Mouse (Mus musculus) megakaryocyte, embryonic 14.5 days (primary cell): Measurements from ENCODE around the gene Tex38. TPM values are rescaled to one million over a fixed set of nuclear protein-coding genes. Genes with fewer than 3 reads are reported as not detected.

Experiments used
- H3K27me3 ChIP-seq: replicated peaks from 2 replicates; pipeline ENCODE3; 2012; ENCODE audit warnings: inconsistent platforms
- H3K36me3 ChIP-seq: replicated peaks from 2 replicates; pipeline ENCODE3; 2012; ENCODE audit warnings: low read length, inconsistent platforms, mixed read lengths
- H3K4me1 ChIP-seq: 2 replicates; pipeline ENCODE4 v1.6.1; 2012; ENCODE audit warnings: inconsistent platforms
- H3K4me3 ChIP-seq: replicated peaks from 2 replicates; pipeline ENCODE3; 2012; ENCODE audit warnings: moderate library complexity, mild to moderate bottlenecking, inconsistent platforms
- H3K9me3 ChIP-seq: 2 replicates; pipeline ENCODE4 v1.6.1; 2012; ENCODE audit warnings: inconsistent platforms
- FLI1 ChIP-seq: IDR thresholded peaks from 2 replicates; pipeline ENCODE4 v1.6.1; 2012; ENCODE audit warnings: low read length, inconsistent platforms, mixed read lengths
- GATA1 ChIP-seq: IDR thresholded peaks from 3 replicates; pipeline ENCODE4 v1.6.1; 2012; ENCODE audit warnings: mixed read lengths, low read length, inconsistent platforms, borderline replicate concordance
- polyA plus RNA-seq: library from polyadenylated mRNA; stranded (reverse); fragments of >175 nt; gene quantifications from 2 replicates; pipeline ENCODE4 v1.2.3, GENCODE M21; 2012; ENCODE audit warnings: low replicate concordance; ENCODE audit not compliant: insufficient read depth

Gene Tex38
- polyA plus RNA-seq, 1 experiment = 0.44 TPM

- Histone ChIP-seq H3K4me3 (no peak overlapping the region), H3K36me3 (peaks cover 71% of the 10 kb centered on the region), H3K9me3 (no peaks in the 10 kb centered on the region), H3K27me3 (no peaks in the 10 kb centered on the region), H3K4me1 (peaks cover 80% of the 10 kb centered on the region)
- TF ChIP-seq GATA1 (no peak), FLI1 (no peak)
Measured at GRCm38 (mm10) chr4:115820944-115821343, 40.1 kb upstream of the Tex38 start.

GRCm38 (mm10) chr4:115820199-115820598 lies 39.4 kb upstream of the Tex38 start:
- TF ChIP-seq GATA1 (no peak), FLI1 (no peak)
- H3K4me1 ChIP-seq = peaks cover 77% of the 10 kb centered on the region

GRCm38 (mm10) chr4:115815606-115816005 lies 34.8 kb upstream of the Tex38 start:
- no peak for TF ChIP-seq FLI1
- no peak for TF ChIP-seq GATA1
- Histone ChIP-seq H3K4me3 (no peak overlapping the region), H3K36me3 (peaks cover 86% of the 10 kb centered on the region), H3K9me3 (no peaks in the 10 kb centered on the region), H3K27me3 (no peaks in the 10 kb centered on the region), H3K4me1 (peaks cover 41% of the 10 kb centered on the region)

More at GRCm38 (mm10) chr4:115820199-115820598, 39.4 kb upstream of the Tex38 start:
- H3K4me3 ChIP-seq = no peak overlapping the region
- peaks cover 74% of the 10 kb centered on the region for H3K36me3 ChIP-seq
- no peaks in the 10 kb centered on the region for H3K27me3 ChIP-seq
- no peaks in the 10 kb centered on the region for H3K9me3 ChIP-seq

- Histone ChIP-seq H3K36me3 (peaks cover 64% of the 10 kb centered on the region), H3K4me1 (peaks cover 17% of the 10 kb centered on the region), H3K4me3 (no peak overlapping the region), H3K9me3 (no peaks in the 10 kb centered on the region), H3K27me3 (no peaks in the 10 kb centered on the region)
- no peak for TF ChIP-seq GATA1
- no peak for TF ChIP-seq FLI1
Measured at GRCm38 (mm10) chr4:115812326-115812725, 31.5 kb upstream of the Tex38 start.

- Histone ChIP-seq H3K4me3 (no peak overlapping the region), H3K36me3 (peaks cover 85% of the 10 kb centered on the region), H3K4me1 (peaks cover 19% of the 10 kb centered on the region), H3K27me3 (no peaks in the 10 kb centered on the region), H3K9me3 (no peaks in the 10 kb centered on the region)
- no peak for TF ChIP-seq GATA1
- no peak for TF ChIP-seq FLI1
Measured at GRCm38 (mm10) chr4:115799981-115800380, 19.2 kb upstream of the Tex38 start.

GRCm38 (mm10) chr4:115795360-115795759 lies 14.5 kb upstream of the Tex38 start:
- H3K36me3 ChIP-seq = peaks cover 91% of the 10 kb centered on the region
- no peaks in the 10 kb centered on the region for H3K9me3 ChIP-seq
- peak overlapping the region; percentile 4 for H3K4me3 ChIP-seq
- TF ChIP-seq GATA1 = no peak
- TF ChIP-seq FLI1 = no peak
- H3K4me1 ChIP-seq = peaks cover 34% of the 10 kb centered on the region
- no peaks in the 10 kb centered on the region for H3K27me3 ChIP-seq

- Histone ChIP-seq H3K9me3 (no peaks in the 10 kb centered on the region), H3K4me3 (no peak overlapping the region), H3K36me3 (peaks cover 86% of the 10 kb centered on the region), H3K4me1 (peaks cover 49% of the 10 kb centered on the region), H3K27me3 (no peaks in the 10 kb centered on the region)
- TF ChIP-seq GATA1 (no peak), FLI1 (no peak)
Measured at GRCm38 (mm10) chr4:115790864-115791263, 10.0 kb upstream of the Tex38 start.

- peak overlapping the region; percentile 95 for H3K4me3 ChIP-seq
- H3K36me3 ChIP-seq = peaks cover 43% of the 10 kb centered on the region
- H3K27me3 ChIP-seq = no peaks in the 10 kb centered on the region
- TF ChIP-seq GATA1 (no peak), FLI1 (no peak)
- peaks cover 47% of the 10 kb centered on the region for H3K4me1 ChIP-seq
- H3K9me3 ChIP-seq = peaks cover 3% of the 10 kb centered on the region; the same call in 1 of the 2 replicates
Measured at GRCm38 (mm10) chr4:115785511-115786034, 4.8 kb upstream of the Tex38 start.

- peak within 1 kb of the TSS; percentile 95 for H3K4me3 ChIP-seq
- no peaks in the 10 kb centered on the region for H3K27me3 ChIP-seq
- H3K36me3 ChIP-seq = peaks cover 37% of the 10 kb centered on the region
- TF ChIP-seq FLI1 (no peak), GATA1 (no peak)
- H3K4me1 ChIP-seq = peaks cover 54% of the 10 kb centered on the region
- peaks cover 3% of the 10 kb centered on the region; the same call in 1 of the 2 replicates for H3K9me3 ChIP-seq
Measured at GRCm38 (mm10) chr4:115784769-115785510, 4.1 kb upstream of the Tex38 start, which contains the start of gene Atpaf1. Gene Atpaf1 (plus strand): TSS chr4:115784812.
